Mouse (Mus musculus) testis, adult 2 months (tissue): ENCODE measurements around the gene Fam219a. TPM values are rescaled to one million over a fixed set of nuclear protein-coding genes. Genes with fewer than 3 reads are reported as not detected.

Experiments
- H3K27ac ChIP-seq: fragments of 200-500 bp; 2 replicates; pipeline ENCODE4 v1.5.1; 2012; ENCODE audit warnings: low read depth, low read length; ENCODE audit not compliant: control insufficient read depth, insufficient read depth
- H3K27me3 ChIP-seq: fragments of 200-500 bp; 2 replicates; pipeline ENCODE4 v1.6.1; 2012; ENCODE audit warnings: mild to moderate bottlenecking, low read length, moderate library complexity; ENCODE audit not compliant: control insufficient read depth, insufficient read depth
- H3K36me3 ChIP-seq: fragments of 200-500 bp; 2 replicates; pipeline ENCODE4 v1.6.1; 2012; ENCODE audit warnings: mild to moderate bottlenecking, low read length; ENCODE audit not compliant: control insufficient read depth, insufficient read depth
- H3K4me1 ChIP-seq: fragments of 200-500 bp; 2 replicates; pipeline ENCODE4 v1.6.1; 2012; ENCODE audit warnings: low read length; ENCODE audit not compliant: control insufficient read depth, insufficient read depth
- H3K4me3 ChIP-seq: fragments of 200-500 bp; 2 replicates; pipeline ENCODE4 v1.5.1; 2012; ENCODE audit warnings: low read depth, mild to moderate bottlenecking, low read length, moderate library complexity, mixed read lengths; ENCODE audit not compliant: control insufficient read depth
- CTCF ChIP-seq: fragments of 200-500 bp; IDR thresholded peaks from 2 replicates; pipeline ENCODE4 v1.5.1; 2012; ENCODE audit warnings: low read depth, mild to moderate bottlenecking, inconsistent platforms, low read length, moderate library complexity; ENCODE audit not compliant: control insufficient read depth, insufficient read depth, insufficient replicate concordance
- POLR2A ChIP-seq: fragments of 200-500 bp; IDR thresholded peaks from 2 replicates; pipeline ENCODE4 v1.6.1; 2012; ENCODE audit warnings: low read depth, mild to moderate bottlenecking, inconsistent platforms, low read length, moderate library complexity; ENCODE audit not compliant: control insufficient read depth
- polyA plus RNA-seq: library from polyadenylated mRNA; depleted of rRNA; stranded (reverse); fragments of >200 nt; gene quantifications from 2 replicates; pipeline ENCODE4 v1.2.3, GENCODE M21; 2012

Fam219a gene
- polyA plus RNA-seq, 1 experiment: 36.8 TPM

- Histone ChIP-seq H3K4me1 (peaks cover 11% of the 10 kb centered on the region), H3K27me3 (no peaks in the 10 kb centered on the region), H3K36me3 (no peaks in the 10 kb centered on the region), H3K4me3 (peak overlapping the region; percentile 91), H3K27ac (peak overlapping the region; percentile 34; the same call in 1 of the 2 replicates)
- no peak for TF ChIP-seq POLR2A
- TF ChIP-seq CTCF: no peak
Measured at GRCm38 (mm10) chr4:41568239-41568638, 1.1 kb downstream of the Fam219a start.

DNA sequence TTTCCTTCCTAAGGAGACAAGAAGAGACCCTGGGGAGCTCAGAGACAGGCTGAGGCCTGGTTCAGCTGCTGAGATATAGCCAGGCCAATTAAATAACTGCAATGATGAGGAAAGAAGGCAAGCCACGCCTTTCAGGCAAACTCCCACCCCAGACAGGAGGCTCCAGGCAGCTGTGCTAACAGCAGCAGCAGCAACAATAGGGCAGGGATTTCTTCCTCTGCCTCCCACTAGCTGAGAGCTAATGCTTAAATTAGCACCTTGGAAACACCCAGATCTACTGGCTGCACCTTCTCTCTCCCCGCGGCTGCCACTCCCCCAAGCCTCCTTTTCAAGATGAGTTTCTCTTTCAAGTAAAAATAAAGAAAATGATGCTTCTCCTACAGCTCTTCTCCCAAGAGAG is 3.2 kb downstream of the Fam219a start:
- Histone ChIP-seq H3K27me3 (no peaks in the 10 kb centered on the region), H3K4me3 (no peak overlapping the region), H3K27ac (no peak overlapping the region), H3K36me3 (no peaks in the 10 kb centered on the region), H3K4me1 (peaks cover 11% of the 10 kb centered on the region)
- no peak for TF ChIP-seq POLR2A
- TF ChIP-seq CTCF: no peak

DNA sequence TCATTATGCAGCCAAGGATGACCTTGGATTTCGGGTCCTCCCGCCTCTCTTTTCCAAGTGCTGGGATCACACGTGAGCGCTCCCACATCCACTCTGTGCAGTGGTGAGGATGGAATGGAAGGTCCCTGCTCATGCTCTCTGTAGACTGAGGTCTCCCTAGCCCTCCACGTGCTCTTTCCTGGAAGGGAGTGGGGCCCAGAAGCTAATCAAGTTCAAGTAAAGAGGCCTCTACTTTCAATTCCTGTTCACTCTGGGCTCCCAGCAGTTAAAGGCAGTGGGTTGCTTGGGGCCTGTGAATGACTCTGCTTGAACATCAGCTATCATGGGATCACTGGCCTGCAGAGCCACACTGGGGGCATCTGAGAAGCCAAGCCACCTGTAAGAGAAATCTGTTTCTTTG is 6.0 kb downstream of the Fam219a start:
- Histone ChIP-seq H3K4me1 (peaks cover 6% of the 10 kb centered on the region), H3K27ac (no peak overlapping the region), H3K27me3 (no peaks in the 10 kb centered on the region), H3K36me3 (no peaks in the 10 kb centered on the region), H3K4me3 (no peak overlapping the region)
- TF ChIP-seq CTCF (no peak), POLR2A (no peak)

- Histone ChIP-seq H3K27ac (no peak overlapping the region), H3K4me3 (no peak overlapping the region), H3K36me3 (no peaks in the 10 kb centered on the region), H3K4me1 (no peaks in the 10 kb centered on the region), H3K27me3 (no peaks in the 10 kb centered on the region)
- TF ChIP-seq POLR2A (no peak), CTCF (no peak)
Measured at GRCm38 (mm10) chr4:41557092-41557491, 12.2 kb downstream of the Fam219a start.

DNA sequence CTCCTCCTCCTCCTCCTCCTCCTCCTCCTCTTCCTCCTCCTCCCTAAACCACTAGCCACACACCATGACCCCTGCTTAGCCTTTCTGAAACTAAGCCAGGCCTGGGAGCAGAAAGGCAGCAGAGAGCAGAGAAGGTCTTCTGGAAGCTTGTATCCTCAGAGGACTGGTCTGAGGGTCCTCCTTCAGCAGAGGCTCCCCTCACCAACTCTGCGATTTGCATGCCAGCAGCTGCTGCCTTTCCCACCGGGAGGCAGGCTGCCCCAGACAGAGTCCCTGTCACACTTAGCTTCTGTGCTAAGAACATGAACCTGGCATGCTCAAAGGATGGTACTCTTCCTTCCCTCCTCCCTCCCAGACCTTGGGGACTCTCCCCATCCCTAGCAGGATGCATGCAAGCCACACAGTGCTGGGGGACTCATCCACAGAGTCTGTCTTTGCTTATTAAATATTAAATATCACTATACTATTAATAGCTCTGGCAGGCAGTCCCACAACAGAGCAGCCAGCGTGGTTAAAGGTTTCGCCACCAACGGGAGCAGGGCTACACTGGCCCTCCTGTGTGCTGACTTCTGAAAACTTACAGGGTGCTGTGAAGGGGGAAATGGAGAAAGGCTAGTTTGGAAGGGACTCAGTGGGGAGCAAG is 12.9 kb downstream of the Fam219a start:
- Histone ChIP-seq H3K27ac (no peak overlapping the region), H3K27me3 (no peaks in the 10 kb centered on the region), H3K36me3 (no peaks in the 10 kb centered on the region), H3K4me3 (no peak overlapping the region), H3K4me1 (no peaks in the 10 kb centered on the region)
- TF ChIP-seq CTCF: no peak
- no peak for TF ChIP-seq POLR2A

DNA sequence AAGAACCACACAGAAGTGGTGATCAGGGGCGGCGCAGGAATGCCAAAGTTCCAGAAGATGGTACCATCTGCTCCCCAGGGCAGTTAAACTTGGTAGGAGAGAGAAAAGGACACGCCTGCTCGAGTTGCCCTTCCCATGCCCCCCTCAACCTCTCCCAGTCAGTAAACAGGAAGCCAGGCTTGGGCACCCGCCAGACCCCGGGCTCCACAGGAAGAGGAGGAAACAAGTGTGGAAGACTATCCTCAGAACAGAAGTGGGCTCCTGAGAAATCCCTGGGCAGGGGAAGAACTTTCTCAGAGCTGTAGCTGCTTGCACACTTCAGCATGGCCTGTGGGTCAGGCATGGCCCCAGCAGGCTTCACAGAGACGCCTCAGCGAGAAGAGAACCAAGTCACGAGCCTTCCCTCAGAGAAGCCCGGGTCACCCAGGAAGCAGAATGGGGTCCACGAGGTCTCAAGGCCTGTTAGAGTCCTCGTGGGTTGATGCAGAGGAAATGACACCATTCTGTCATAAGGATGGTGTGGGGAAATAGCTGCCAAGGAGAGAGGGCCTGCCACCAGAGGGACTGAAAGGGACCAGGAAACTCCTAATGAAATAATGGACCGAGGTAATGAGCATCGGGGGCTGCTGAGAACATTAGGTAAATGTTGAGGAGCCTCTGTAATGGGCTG is 14.2 kb downstream of the Fam219a start:
- Histone ChIP-seq H3K27ac (no peak overlapping the region), H3K4me3 (no peak overlapping the region), H3K4me1 (no peaks in the 10 kb centered on the region), H3K27me3 (no peaks in the 10 kb centered on the region), H3K36me3 (no peaks in the 10 kb centered on the region)
- TF ChIP-seq POLR2A: no peak
- no peak for TF ChIP-seq CTCF

DNA sequence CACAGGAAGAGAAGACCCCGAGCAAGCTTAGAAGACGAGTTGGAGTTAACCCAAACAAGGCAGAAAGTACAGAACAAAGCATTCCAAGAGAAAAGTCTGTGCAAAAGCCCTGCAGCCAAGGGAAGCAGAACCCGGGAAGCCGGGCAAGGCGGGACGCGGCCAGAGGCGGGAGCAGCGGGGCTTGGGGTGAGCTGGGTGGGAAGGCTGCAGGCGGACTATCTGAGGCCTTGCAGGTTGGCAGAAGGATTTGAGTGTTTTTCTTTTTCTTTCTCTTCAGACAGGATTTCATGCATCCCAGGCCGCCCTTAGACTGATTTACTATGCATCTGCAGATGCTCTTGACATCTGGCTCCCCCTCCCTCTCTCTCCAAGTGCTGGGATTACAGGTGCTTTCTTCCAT is 16.2 kb downstream of the Fam219a start:
- H3K36me3 ChIP-seq: no peaks in the 10 kb centered on the region
- TF ChIP-seq POLR2A: no peak
- TF ChIP-seq CTCF: no peak
- no peak overlapping the region for H3K27ac ChIP-seq
- no peaks in the 10 kb centered on the region for H3K27me3 ChIP-seq
- no peak overlapping the region for H3K4me3 ChIP-seq
- H3K4me1 ChIP-seq: no peaks in the 10 kb centered on the region
